Mouse (Mus musculus): ENCODE measurements around the gene Etv5. TPM values are rescaled to one million over a fixed set of nuclear protein-coding genes. Genes with fewer than 3 reads are reported as not detected.

Etv5 gene
- polyA plus RNA-seq, 1 experiment from 2014 or later, result 17.8 TPM

DNA sequence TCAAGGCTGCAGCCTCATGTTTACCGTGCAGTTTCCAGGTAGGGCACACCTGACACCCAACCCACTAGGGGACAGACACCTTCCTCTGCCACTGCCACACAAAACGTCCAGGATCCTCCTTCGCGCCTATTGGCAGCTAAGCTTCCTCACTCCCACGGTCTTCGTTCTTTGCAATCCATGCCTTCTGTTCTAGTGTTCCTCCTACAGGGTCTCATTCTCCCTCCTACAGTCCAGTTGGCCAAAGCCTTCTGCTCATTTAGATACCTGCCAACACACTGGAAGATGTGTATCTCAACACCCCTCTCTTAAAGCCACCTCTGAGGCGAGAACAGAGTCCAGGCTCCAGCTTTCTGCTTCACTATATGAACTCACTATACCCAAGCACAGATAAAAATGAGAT, 21.6 kb downstream of the Etv5 start:
- Histone ChIP-seq H3K36me3 (ENCODE audit: control insufficient read depth, insufficient read depth, low read length) (no peaks in the 10 kb centered on the region), H3K4me1 (ENCODE audit: control insufficient read depth, insufficient read depth, low read length) (no peaks in the 10 kb centered on the region; the same call in 1 of the 2 replicates), H3K27ac (ENCODE audit: low read length) (no peak overlapping the region), H3K27me3 (ENCODE audit: control insufficient read depth, insufficient read depth, low read depth, low read length) (no peaks in the 10 kb centered on the region), H3K9ac (ENCODE audit: low read depth, low read length) (no peak overlapping the region), H3K4me2 (ENCODE audit: low read length) (no peak overlapping the region), H3K4me3 (ENCODE audit: low read depth, low read length) (no peak overlapping the region), H3K9me3 (replicated peaks; ENCODE audit: control insufficient read depth, low read length, poor library complexity, severe bottlenecking) (no peaks in the 10 kb centered on the region)
- no peak for ATAC-seq
- 96% methylated on average over 7 of the region's 7 CpGs for WGBS

GRCm38 (mm10) chr16:22417044-22417443, 22.5 kb downstream of the Etv5 start:
- Histone ChIP-seq H3K4me3 (ENCODE audit: low read depth, low read length) (no peak overlapping the region), H3K9ac (ENCODE audit: low read depth, low read length) (no peak overlapping the region), H3K36me3 (ENCODE audit: control insufficient read depth, insufficient read depth, low read length) (no peaks in the 10 kb centered on the region), H3K27ac (ENCODE audit: low read length) (no peak overlapping the region), H3K27me3 (ENCODE audit: control insufficient read depth, insufficient read depth, low read depth, low read length) (no peaks in the 10 kb centered on the region), H3K4me2 (ENCODE audit: low read length) (no peak overlapping the region), H3K9me3 (replicated peaks; ENCODE audit: control insufficient read depth, low read length, poor library complexity, severe bottlenecking) (no peaks in the 10 kb centered on the region), H3K4me1 (ENCODE audit: control insufficient read depth, insufficient read depth, low read length) (no peaks in the 10 kb centered on the region; the same call in 1 of the 2 replicates)
- no peak for ATAC-seq
- WGBS, result 84% methylated on average over 8 of the region's 8 CpGs

DNA sequence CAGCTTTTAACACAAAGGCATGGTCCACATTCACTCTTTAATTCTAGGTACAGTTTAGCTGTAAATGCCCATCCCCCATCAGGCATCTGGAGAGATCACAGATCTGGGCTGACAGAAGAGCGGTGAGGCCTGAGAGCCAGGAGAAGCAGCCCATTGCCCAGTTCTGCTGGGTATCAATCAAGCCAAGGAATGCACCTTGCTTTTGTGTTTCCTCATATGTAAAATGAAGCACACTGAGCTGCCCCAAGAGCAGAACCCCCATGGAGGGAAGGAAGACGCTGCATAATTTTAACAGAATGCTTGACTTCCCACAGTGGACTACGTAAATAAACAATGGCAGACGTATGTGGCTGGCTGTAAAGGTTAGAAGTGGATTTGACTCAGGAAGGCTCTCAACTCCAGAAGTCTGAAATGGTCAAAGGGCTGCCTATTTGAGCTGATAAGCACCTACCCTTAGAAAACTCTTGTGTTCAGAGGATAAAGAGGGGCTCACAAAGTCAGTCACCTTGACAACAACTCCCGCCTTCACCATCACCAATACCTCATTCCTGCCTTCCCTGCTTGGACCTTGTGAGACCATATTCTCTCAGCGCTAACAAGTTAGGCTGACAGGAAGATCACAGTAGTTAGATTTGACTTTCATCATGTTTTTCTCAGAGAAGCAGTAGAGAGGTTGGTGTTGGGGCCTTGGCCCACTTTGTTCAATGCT, 23.2 kb downstream of the Etv5 start:
- Histone ChIP-seq H3K4me1 (ENCODE audit: control insufficient read depth, insufficient read depth, low read length) (no peaks in the 10 kb centered on the region; the same call in 1 of the 2 replicates), H3K9me3 (replicated peaks; ENCODE audit: control insufficient read depth, low read length, poor library complexity, severe bottlenecking) (no peaks in the 10 kb centered on the region), H3K27me3 (ENCODE audit: control insufficient read depth, insufficient read depth, low read depth, low read length) (no peaks in the 10 kb centered on the region), H3K4me3 (ENCODE audit: low read depth, low read length) (no peak overlapping the region), H3K9ac (ENCODE audit: low read depth, low read length) (no peak overlapping the region), H3K4me2 (ENCODE audit: low read length) (no peak overlapping the region), H3K27ac (ENCODE audit: low read length) (no peak overlapping the region), H3K36me3 (ENCODE audit: control insufficient read depth, insufficient read depth, low read length) (no peaks in the 10 kb centered on the region)
- 58% methylated on average over 6 of the region's 6 CpGs for WGBS
- ATAC-seq, result no peak

DNA sequence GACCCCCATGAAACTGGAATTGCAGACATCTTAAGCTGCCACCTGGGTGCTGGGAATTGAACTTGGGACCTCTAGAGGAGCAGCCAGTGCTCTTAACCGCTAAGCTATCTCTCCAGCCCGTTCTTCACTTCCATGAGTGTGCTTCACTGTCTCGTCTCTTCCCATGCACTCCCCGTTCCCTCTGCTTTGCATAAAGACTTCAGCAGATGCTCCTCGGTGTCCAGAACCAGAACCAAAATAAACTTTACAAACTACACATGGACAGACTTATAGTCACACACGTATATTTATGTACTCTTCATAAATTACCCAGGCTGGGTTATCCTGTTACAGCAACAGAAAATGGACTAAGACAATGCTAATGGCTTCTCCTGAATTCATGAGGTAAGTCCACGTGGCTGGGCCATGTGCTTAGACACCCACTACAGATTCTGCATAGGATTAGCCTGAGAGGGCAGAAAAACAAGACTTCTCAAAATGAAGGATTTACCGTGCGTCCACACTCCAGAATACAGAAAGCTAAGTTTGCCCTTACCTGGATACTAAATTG, 25.2 kb downstream of the Etv5 start:
- Histone ChIP-seq H3K9me3 (replicated peaks; ENCODE audit: control insufficient read depth, low read length, poor library complexity, severe bottlenecking) (no peaks in the 10 kb centered on the region), H3K4me3 (ENCODE audit: low read depth, low read length) (no peak overlapping the region), H3K27ac (ENCODE audit: low read length) (no peak overlapping the region), H3K27me3 (ENCODE audit: control insufficient read depth, insufficient read depth, low read depth, low read length) (no peaks in the 10 kb centered on the region), H3K36me3 (ENCODE audit: control insufficient read depth, insufficient read depth, low read length) (no peaks in the 10 kb centered on the region), H3K4me2 (ENCODE audit: low read length) (no peak overlapping the region), H3K9ac (ENCODE audit: low read depth, low read length) (no peak overlapping the region), H3K4me1 (ENCODE audit: control insufficient read depth, insufficient read depth, low read length) (no peaks in the 10 kb centered on the region; the same call in 1 of the 2 replicates)
- 92% methylated on average over 9 of the region's 9 CpGs for WGBS
- no peak for ATAC-seq

DNA sequence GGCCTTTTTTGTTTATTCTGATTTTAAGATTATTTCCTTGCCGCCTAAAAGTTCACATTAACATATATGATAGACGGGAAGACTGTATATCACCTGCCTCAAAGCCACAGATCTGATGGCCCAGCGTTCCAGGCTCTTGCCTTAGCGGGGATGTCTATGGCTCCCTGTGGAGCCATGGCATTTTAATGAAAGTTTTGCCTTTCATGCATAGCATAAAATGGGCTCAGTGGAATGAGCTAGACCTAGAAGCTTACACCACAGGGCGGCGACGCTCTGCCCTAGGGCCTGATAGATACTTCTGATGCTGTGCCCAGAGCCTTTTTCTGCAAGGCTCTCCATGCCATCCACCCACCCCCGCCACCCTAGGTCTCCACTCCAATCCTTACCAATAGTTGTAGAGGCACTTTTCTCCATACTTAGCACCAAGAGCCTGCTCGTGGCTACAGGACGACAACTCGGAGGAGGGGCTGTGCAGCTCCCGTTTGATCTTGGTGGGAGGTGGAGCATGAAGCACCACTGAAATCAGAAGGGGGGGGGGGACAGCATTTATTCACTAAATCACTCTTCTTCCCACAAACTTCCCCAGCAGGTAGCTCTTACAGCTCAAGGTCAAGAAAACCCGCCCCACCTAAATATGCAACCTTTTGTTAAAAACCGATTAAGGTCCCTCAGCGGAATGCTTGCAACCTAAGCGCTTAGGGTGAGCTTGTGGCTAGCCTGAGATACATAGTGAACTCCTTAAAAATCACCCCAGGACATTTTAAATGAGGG, 26.9 kb downstream of the Etv5 start:
- Histone ChIP-seq H3K9me3 (replicated peaks; ENCODE audit: control insufficient read depth, low read length, poor library complexity, severe bottlenecking) (no peaks in the 10 kb centered on the region), H3K4me2 (ENCODE audit: low read length) (no peak overlapping the region), H3K9ac (ENCODE audit: low read depth, low read length) (no peak overlapping the region), H3K4me1 (ENCODE audit: control insufficient read depth, insufficient read depth, low read length) (no peaks in the 10 kb centered on the region; the same call in 1 of the 2 replicates), H3K27me3 (ENCODE audit: control insufficient read depth, insufficient read depth, low read depth, low read length) (no peaks in the 10 kb centered on the region), H3K36me3 (ENCODE audit: control insufficient read depth, insufficient read depth, low read length) (no peaks in the 10 kb centered on the region), H3K4me3 (ENCODE audit: low read depth, low read length) (no peak overlapping the region), H3K27ac (ENCODE audit: low read length) (no peak overlapping the region)
- 55% methylated on average over 16 of the region's 16 CpGs for WGBS
- no peak for ATAC-seq

DNA sequence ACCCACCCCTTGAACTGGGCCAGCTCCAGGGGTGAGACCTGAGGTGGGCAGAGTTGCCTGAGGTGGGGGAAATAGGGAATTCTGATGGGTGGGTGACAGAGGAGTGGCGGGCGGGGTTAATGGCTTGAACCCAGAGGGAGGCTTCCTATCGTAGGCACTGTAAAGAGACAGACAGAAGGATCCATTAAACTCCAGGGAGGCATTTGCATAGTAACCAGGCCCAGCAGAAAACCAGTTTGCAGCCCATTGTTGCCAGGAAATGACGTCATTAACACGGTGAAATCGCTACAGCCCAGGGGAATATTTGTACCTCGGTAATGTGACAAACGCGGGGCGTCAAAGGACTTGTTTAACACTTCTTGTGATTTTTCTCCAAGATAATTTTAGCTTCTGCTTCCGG, 27.8 kb downstream of the Etv5 start:
- Histone ChIP-seq H3K4me3 (ENCODE audit: low read depth, low read length) (no peak overlapping the region), H3K4me1 (ENCODE audit: control insufficient read depth, insufficient read depth, low read length) (no peaks in the 10 kb centered on the region; the same call in 1 of the 2 replicates), H3K36me3 (ENCODE audit: control insufficient read depth, insufficient read depth, low read length) (no peaks in the 10 kb centered on the region), H3K27me3 (ENCODE audit: control insufficient read depth, insufficient read depth, low read depth, low read length) (no peaks in the 10 kb centered on the region), H3K9ac (ENCODE audit: low read depth, low read length) (no peak overlapping the region), H3K9me3 (replicated peaks; ENCODE audit: control insufficient read depth, low read length, poor library complexity, severe bottlenecking) (no peaks in the 10 kb centered on the region), H3K27ac (ENCODE audit: low read length) (no peak overlapping the region), H3K4me2 (ENCODE audit: low read length) (no peak overlapping the region)
- WGBS, result 47% methylated on average over 10 of the region's 11 CpGs
- no peak for ATAC-seq

DNA sequence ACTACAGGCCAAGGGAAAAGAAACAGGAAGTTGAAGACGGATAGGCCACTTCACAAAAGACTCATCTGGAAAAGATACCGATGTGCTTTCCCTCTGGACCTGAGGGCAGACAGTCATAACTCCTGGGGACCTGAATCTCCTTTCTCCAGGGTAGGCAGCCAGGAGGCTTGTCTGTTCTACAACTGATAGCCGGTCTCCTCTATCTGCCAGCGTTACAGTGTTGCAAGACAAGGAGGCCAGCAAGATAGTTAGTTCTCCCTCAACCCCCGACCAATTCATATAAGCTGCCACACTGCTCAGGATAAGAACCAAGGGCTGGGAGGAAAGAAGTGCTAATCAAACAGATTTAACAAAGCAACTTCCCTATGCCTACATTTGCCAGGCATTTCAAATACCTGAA, 29.5 kb downstream of the Etv5 start:
- no peaks in the 10 kb centered on the region for H3K27me3 ChIP-seq (ENCODE audit: control insufficient read depth, insufficient read depth, low read depth, low read length)
- H3K9me3 ChIP-seq (replicated peaks; ENCODE audit: control insufficient read depth, low read length, poor library complexity, severe bottlenecking), result no peaks in the 10 kb centered on the region
- no peak overlapping the region for H3K4me2 ChIP-seq (ENCODE audit: low read length)
- no peaks in the 10 kb centered on the region for H3K36me3 ChIP-seq (ENCODE audit: control insufficient read depth, insufficient read depth, low read length)
- H3K4me1 ChIP-seq (ENCODE audit: control insufficient read depth, insufficient read depth, low read length), result no peaks in the 10 kb centered on the region
- ATAC-seq, result no peak
- H3K27ac ChIP-seq (ENCODE audit: low read length), result no peak overlapping the region
- H3K9ac ChIP-seq (ENCODE audit: low read depth, low read length), result no peak overlapping the region
- H3K4me3 ChIP-seq (ENCODE audit: low read depth, low read length), result no peak overlapping the region
- 90% methylated on average over 5 of the region's 5 CpGs for WGBS

DNA sequence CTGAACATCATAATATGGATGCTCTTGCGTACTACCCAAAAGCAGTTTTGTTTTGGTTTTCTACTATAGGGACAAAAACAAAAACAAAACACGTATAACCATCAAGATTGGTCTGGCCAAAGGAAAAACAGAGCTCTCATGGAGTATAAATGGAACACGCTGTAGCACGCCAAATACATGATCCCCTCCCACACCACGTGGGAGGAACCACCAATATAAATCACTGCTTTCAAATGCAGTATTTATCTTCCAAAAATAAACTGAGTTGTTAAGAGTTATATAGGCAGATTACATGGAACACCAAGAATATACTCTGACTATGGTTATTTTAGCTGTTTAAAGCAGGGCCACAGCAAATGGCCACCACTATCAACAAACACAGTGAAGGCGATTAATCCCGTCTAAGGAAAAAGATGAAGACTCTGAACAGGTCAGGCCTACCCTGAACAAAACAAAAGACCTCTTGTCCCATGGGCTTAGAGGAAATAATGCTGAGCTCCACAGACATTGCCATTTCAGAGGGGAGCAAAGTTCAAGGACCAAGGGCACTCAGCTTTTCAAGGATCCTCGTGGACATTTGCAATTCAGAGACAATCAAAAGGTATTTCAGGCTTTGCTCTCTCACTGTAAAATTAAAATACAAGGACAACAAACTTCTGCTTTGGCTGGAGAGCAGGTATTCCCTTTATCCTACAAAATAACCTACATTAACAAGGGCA, 30.7 kb downstream of the Etv5 start:
- Histone ChIP-seq H3K27me3 (ENCODE audit: control insufficient read depth, insufficient read depth, low read depth, low read length) (no peaks in the 10 kb centered on the region), H3K27ac (ENCODE audit: low read length) (no peak overlapping the region), H3K4me2 (ENCODE audit: low read length) (no peak overlapping the region), H3K36me3 (ENCODE audit: control insufficient read depth, insufficient read depth, low read length) (no peaks in the 10 kb centered on the region), H3K4me1 (ENCODE audit: control insufficient read depth, insufficient read depth, low read length) (no peaks in the 10 kb centered on the region), H3K9ac (ENCODE audit: low read depth, low read length) (no peak overlapping the region), H3K4me3 (ENCODE audit: low read depth, low read length) (no peak overlapping the region), H3K9me3 (replicated peaks; ENCODE audit: control insufficient read depth, low read length, poor library complexity, severe bottlenecking) (no peaks in the 10 kb centered on the region)
- ATAC-seq, result no peak
- WGBS, result 80% methylated on average over 8 of the region's 8 CpGs

Measured in midbrain, embryonic 16.5 days (tissue).